Mouse (Mus musculus) heart, embryonic 16.5 days (tissue): ENCODE results near the gene Usp33. TPM values are rescaled to one million over a fixed set of nuclear protein-coding genes. Genes with fewer than 3 reads are reported as not detected.
"Not testable (repeated sequence)": the region's sequence is repeated elsewhere in the genome, so short reads cannot be mapped to it uniquely, and the experiment has no call there.

ENCODE experiments used
- ATAC-seq: fragments of 200-750 bp; cut with Nextera tagmentation; replicated peaks from 2 replicates; pipeline ENCODE4 v1.8.0; 2017; ENCODE audit warnings: moderate number of reproducible peaks; ENCODE audit not compliant: insufficient read depth, low FRiP score; ENCODE audit errors: extremely low read depth
- H3K27ac ChIP-seq: fragments of 300-500 bp; sonication (generic); 2 replicates; pipeline ENCODE4 v1.5.1; 2014; ENCODE audit warnings: mild to moderate bottlenecking, low read length, control low read depth, moderate library complexity
- H3K27me3 ChIP-seq: fragments of 300-500 bp; sonication (generic); 2 replicates; pipeline ENCODE4 v1.6.1; 2014; ENCODE audit warnings: low read length, mixed read lengths; ENCODE audit not compliant: control insufficient read depth, insufficient read depth
- H3K36me3 ChIP-seq: fragments of 300-500 bp; sonication (generic); 2 replicates; pipeline ENCODE4 v1.6.1; 2014; ENCODE audit not compliant: control insufficient read depth, insufficient read depth
- H3K4me1 ChIP-seq: fragments of 300-500 bp; sonication (generic); 2 replicates; pipeline ENCODE4 v1.6.1; 2014; ENCODE audit warnings: low read length, mixed read lengths; ENCODE audit not compliant: control insufficient read depth, insufficient read depth
- H3K4me2 ChIP-seq: fragments of 300-500 bp; sonication (generic); 2 replicates; pipeline ENCODE4 v1.6.1; 2014; ENCODE audit warnings: low read depth, mild to moderate bottlenecking, control low read depth, low read length
- H3K4me3 ChIP-seq: fragments of 300-500 bp; sonication (generic); 2 replicates; pipeline ENCODE4 v1.5.1; 2014; ENCODE audit warnings: mild to moderate bottlenecking, control low read depth, low read length
- H3K9ac ChIP-seq: fragments of 300-500 bp; sonication (generic); 2 replicates; pipeline ENCODE4 v1.6.1; 2014; ENCODE audit warnings: low read length, control low read depth
- H3K9me3 ChIP-seq: fragments of 300-500 bp; sonication (generic); replicated peaks from 2 replicates; pipeline ENCODE4 v1.6.1; 2016; ENCODE audit warnings: low read length; ENCODE audit not compliant: control insufficient read depth
- WGBS: fragments of 180-500 bp; shearing (Covaris S2); extraction: QIAGEN DNeasy Blood & Tissue Kit; methylation state at CpG from one replicate; pipeline ENCODE4 v1.1.7; 2014; 5-methylcytosine and 5-hydroxymethylcytosine counted together
- polyA plus RNA-seq: library from polyadenylated mRNA; unstranded; fragments of >200 nt; fragmentation: Nextera tagmentation; extraction: Ambion mirVana; gene quantifications from 2 replicates; pipeline ENCODE4 v1.2.1, GENCODE M21; 2015

The Usp33 gene
- polyA plus RNA-seq, 1 experiment from 2014 or later: 29.3 TPM

DNA sequence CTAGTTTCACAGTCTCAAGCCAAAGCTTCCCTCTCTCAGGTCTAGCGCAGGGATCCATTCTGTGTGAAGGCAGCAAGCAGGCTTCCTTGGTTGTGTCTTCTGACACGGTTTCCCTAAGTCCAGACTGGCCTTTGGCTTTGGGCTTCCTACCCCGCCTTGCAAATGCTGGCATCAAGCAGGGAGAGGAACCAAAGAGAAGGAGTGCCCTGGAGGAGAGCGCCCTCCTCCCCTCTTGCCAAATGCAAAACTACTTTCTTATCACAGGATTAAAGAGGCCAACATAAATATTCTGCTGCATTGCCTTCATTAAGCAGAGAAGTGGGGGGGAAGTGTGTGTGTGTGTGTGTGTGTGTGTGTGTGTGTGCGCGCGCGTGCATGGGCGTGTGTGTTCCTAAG, 37.0 kb upstream of the Usp33 start:
- WGBS: 55% methylated on average over 9 of the region's 9 CpGs
- no peaks in the 10 kb centered on the region for H3K36me3 ChIP-seq
- H3K9me3 ChIP-seq: no peaks in the 10 kb centered on the region
- 0 out of 2 replicates have a peak, but pooled peaks have one; percentile 2 for ATAC-seq
- H3K9ac ChIP-seq: peak overlapping the region; percentile 61
- no peaks in the 10 kb centered on the region for H3K27me3 ChIP-seq
- H3K4me3 ChIP-seq: no peak overlapping the region
- peak overlapping the region; percentile 99 for H3K27ac ChIP-seq
- peaks cover 60% of the 10 kb centered on the region for H3K4me1 ChIP-seq
- peak overlapping the region; percentile 17; the same call in 1 of the 2 replicates for H3K4me2 ChIP-seq

DNA sequence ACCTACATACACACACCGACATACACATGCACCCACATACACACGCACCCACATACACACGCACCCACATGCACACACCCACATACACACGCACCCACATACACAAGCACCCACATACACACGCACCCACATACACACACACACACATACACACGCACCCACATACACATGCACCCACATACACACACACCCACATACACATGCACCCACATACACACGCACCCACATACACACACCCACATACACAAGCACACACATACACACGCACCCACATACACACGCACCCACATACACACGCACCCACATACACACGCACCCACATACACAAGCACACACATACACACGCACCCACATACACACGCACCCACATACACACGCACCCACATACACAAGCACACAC, 31.6 kb upstream of the Usp33 start:
- not testable (repeated sequence) for H3K4me3 ChIP-seq, H3K4me2 ChIP-seq, H3K9me3 ChIP-seq, H3K27ac ChIP-seq, H3K9ac ChIP-seq, H3K36me3 ChIP-seq, ATAC-seq, H3K27me3 ChIP-seq
- WGBS: 80% methylated on average over 14 of the region's 14 CpGs
- peaks cover 18% of the 10 kb centered on the region for H3K4me1 ChIP-seq

DNA sequence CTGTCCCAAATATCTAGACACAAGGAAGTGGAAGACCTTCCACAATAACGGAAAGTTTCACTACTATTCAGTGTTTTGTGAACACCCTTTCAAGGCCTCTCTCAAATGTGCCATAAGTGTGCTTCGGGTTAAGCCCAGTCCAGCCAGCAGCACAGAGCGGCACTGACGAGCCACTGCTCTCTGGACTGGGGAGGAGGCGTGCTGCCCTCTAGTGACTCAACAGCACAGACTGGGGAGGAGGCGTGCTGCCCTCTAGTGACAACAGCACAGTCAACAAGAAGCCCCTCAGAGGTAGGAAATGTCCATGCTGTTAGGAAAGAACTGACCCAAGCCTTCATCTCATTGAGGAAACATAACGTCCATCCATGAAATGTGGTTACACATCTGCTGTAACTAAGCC, 30.7 kb upstream of the Usp33 start:
- ATAC-seq: peak; percentile 94
- Histone ChIP-seq H3K27ac (no peak overlapping the region), H3K36me3 (peaks cover 2% of the 10 kb centered on the region), H3K4me2 (no peak overlapping the region), H3K4me3 (no peak overlapping the region), H3K9ac (no peak overlapping the region), H3K9me3 (no peaks in the 10 kb centered on the region), H3K4me1 (peaks cover 10% of the 10 kb centered on the region), H3K27me3 (no peaks in the 10 kb centered on the region)
- 10% methylated on average over 7 of the region's 7 CpGs for WGBS

DNA sequence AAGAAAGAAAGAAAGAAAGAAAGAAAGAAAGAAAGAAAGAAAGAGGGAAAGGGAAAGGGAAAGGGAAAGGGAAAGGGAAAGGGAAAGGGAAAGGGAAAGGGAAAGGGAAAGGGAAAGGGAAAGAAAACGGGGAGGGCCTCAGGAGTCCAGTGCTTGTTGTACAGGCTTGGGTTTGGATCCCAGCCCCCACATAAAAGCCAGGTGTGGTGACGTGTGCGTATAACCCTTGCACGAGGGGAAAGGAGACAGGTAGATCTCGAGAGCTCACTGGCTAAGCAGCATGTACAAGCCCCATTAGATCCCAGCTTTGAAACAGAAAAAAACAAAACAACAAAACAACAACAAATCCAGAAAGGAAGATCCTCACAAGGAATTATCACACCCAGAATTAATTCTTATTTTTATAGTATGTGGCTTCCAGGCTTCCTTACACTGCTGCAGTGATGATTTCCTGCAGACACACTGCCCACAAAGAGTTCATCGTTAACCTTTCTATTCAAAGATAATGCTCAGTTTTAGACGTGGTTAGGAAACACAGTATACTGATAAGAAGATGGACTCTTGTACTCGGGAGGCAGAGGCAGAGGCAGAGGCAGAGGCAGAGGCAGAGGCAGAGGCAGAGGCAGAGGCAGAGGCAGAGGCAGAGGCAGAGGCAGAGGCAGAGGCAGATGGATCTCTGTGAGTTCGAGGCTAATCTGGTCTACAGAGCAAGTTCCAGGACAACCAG, 29.7 kb upstream of the Usp33 start:
- not testable (repeated sequence) for H3K4me2 ChIP-seq, H3K9ac ChIP-seq, ATAC-seq, H3K27me3 ChIP-seq, H3K27ac ChIP-seq, H3K9me3 ChIP-seq, H3K4me1 ChIP-seq, H3K4me3 ChIP-seq
- peaks cover 10% of the 10 kb centered on the region for H3K36me3 ChIP-seq
- WGBS: 63% methylated on average over 9 of the region's 9 CpGs

DNA sequence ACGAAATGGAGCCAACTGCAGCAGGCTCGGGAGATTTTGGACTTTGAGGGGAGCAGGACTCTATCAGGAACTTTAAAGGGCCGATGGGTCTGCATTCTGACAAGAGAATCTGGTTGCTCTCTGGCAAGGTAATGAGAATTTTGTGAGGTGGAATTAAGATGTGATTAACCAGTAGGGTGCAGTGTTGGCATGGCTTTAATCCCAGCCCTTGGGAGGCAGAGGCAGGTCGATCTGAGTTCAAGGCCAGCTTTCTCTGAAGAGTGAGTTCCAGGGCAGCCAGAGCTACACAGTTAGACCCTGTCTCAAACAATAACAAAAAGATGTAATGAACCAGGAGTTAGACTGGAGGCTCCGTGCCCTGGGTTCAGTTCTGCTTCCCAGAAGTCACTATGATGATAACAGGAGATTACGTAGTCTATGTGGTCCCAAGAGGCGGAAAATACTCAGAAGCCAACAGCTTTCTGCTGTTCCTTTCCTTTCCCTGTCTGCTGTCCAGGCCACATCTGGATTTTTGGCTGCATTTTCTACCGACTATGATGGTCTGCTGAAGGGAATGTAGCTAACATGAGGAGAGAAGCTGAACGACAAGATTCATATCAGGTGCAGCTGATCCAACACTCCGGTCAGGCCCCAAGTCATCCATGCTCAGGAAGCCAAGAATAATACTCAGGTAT, 25.2 kb upstream of the Usp33 start:
- no peak for ATAC-seq
- H3K9ac ChIP-seq: no peak overlapping the region
- no peak overlapping the region for H3K4me3 ChIP-seq
- no peaks in the 10 kb centered on the region for H3K27me3 ChIP-seq
- no peaks in the 10 kb centered on the region for H3K9me3 ChIP-seq
- peaks cover 12% of the 10 kb centered on the region for H3K36me3 ChIP-seq
- H3K4me1 ChIP-seq: no peaks in the 10 kb centered on the region; the same call in 1 of the 2 replicates
- 83% methylated on average over 10 of the region's 10 CpGs for WGBS
- H3K4me2 ChIP-seq: no peak overlapping the region
- no peak overlapping the region; the same call in 1 of the 2 replicates for H3K27ac ChIP-seq

DNA sequence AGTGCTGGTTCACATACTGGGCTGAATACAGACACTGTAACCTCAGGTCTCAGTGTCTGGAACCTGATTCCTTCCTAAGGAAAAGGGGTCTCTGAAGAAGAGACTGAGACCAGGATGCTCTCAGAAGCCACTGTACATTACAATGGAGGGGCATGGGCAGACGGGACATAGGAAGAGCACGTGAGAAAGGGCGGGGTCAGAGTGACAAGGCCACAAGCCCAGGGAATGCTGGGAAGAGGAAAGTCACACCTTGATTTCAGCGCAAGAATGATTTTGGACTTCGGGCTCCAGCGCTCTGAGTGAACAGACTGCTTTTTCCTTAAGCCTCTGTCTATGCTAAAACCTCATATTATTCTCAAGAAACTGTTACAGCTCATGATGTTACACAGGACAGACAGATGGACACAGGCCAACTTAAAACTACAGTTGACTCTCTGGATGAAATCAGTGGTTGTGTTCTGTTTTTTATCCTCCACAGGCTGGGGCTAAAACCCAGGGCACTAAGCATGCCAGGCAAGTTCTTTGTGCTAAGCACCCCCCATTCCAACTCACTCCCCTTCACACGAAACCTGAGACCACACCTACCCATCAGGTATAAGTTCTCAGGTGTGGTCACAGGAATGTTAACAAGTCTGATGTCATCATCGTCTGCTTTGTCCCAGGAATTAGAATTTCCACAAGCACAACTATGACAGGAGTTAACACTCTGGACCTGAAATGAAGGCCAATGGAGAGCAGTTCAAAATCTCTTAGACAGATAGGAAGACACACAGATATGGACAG, 24.3 kb upstream of the Usp33 start:
- Histone ChIP-seq H3K36me3 (peaks cover 12% of the 10 kb centered on the region), H3K9me3 (no peaks in the 10 kb centered on the region), H3K27ac (peak overlapping the region; percentile 35; the same call in 1 of the 2 replicates), H3K4me3 (no peak overlapping the region), H3K4me1 (no peaks in the 10 kb centered on the region; the same call in 1 of the 2 replicates), H3K4me2 (no peak overlapping the region), H3K9ac (no peak overlapping the region), H3K27me3 (no peaks in the 10 kb centered on the region)
- no peak for ATAC-seq
- WGBS: 90% methylated on average over 8 of the region's 8 CpGs

DNA sequence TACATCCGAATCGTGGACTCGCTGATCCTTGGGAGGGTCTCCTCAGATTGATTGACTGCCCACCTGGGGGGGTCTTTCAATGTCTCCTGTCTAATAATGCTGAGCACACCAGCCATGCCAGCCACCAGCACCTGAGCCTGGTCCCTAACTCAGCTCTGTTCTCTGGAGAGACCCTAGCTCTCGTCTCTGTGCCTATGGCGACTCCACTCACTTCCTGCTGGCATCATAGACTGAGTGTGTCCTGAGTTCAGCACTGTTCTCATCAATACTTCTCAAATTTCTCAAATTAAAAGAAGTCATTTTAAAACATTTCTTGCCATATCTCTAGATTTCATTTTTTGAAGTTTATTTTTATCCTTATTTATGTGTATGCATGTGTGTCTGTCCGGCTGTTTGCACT, 14.2 kb upstream of the Usp33 start:
- H3K36me3 ChIP-seq: peaks cover 17% of the 10 kb centered on the region
- no peak overlapping the region for H3K4me3 ChIP-seq
- no peak overlapping the region for H3K27ac ChIP-seq
- H3K9me3 ChIP-seq: no peaks in the 10 kb centered on the region
- no peak for ATAC-seq
- 94% methylated on average over 5 of the region's 6 CpGs for WGBS
- H3K4me2 ChIP-seq: no peak overlapping the region
- no peaks in the 10 kb centered on the region for H3K27me3 ChIP-seq
- H3K9ac ChIP-seq: no peak overlapping the region
- no peaks in the 10 kb centered on the region; the same call in 1 of the 2 replicates for H3K4me1 ChIP-seq

DNA sequence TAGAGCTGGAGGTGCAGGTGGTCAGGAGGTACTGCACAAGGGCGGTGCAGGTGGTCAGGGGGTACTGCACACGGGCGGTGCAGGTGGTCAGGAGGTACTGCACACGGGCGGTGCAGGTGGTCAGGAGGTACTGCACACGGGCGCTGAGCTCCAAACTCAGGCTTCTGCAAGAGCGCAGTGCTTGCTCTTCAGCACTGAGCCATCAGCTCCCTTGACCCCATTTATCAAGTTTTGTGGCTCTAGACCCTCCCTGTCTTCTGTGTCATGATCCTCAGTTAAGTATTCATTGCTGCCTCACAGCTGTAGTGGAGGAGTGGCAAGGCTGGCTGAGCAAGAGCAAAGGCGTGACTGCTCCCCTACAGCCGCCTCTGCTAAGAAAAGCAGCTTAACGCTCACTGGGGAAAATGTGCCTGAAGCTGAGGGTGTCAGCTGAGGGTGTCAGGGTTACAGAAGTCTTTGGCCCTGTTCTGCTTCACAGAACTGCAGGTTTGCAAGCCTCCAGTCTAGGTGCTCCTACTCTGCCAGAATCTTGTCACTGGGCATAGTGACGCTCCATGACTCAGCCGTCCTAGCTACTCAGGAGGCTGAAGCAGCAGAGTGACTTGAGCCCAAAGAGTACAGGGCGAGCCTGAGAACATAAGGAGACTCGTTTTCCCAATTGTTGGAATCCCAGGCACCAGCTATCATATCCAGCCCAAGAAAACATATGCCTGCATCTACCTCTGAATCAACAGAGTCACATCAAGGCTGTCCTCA, 13.6 kb upstream of the Usp33 start:
- H3K27ac ChIP-seq: no peak overlapping the region
- H3K36me3 ChIP-seq: peaks cover 22% of the 10 kb centered on the region
- H3K4me2 ChIP-seq: no peak overlapping the region
- no peaks in the 10 kb centered on the region for H3K27me3 ChIP-seq
- H3K4me1 ChIP-seq: no peaks in the 10 kb centered on the region; the same call in 1 of the 2 replicates
- H3K9ac ChIP-seq: no peak overlapping the region
- 87% methylated on average over 15 of the region's 15 CpGs for WGBS
- no peak overlapping the region for H3K4me3 ChIP-seq
- H3K9me3 ChIP-seq: no peaks in the 10 kb centered on the region
- no peak for ATAC-seq
